Mouse (Mus musculus) myocyte (in vitro differentiated cells): ENCODE data around the gene Ccnd1. TPM values are rescaled to one million over a fixed set of nuclear protein-coding genes. Genes with fewer than 3 reads are reported as not detected.
"Not testable (repeated sequence)": the region's sequence is repeated elsewhere in the genome, so short reads cannot be mapped to it uniquely, and the experiment has no call there.

Source experiments
- H3K27me3 ChIP-seq: one replicate; pipeline ENCODE4 v1.6.1; 2011; ENCODE audit not compliant: control insufficient read depth, insufficient read depth, insufficient read length
- H3K36me3 ChIP-seq: one replicate; pipeline ENCODE4 v1.6.1; 2011; ENCODE audit not compliant: control insufficient read depth, insufficient read depth
- H3K4me2 ChIP-seq: one replicate; pipeline ENCODE4 v1.6.1; 2011; ENCODE audit warnings: low read depth, control low read depth
- H3K4me3 ChIP-seq: one replicate; pipeline ENCODE4 v1.5.1; 2011; ENCODE audit warnings: mild to moderate bottlenecking, control low read depth, moderate library complexity
- H3K79me2 ChIP-seq: one replicate; pipeline ENCODE4 v1.6.1; 2011; ENCODE audit not compliant: control insufficient read depth, insufficient read depth
- H3ac ChIP-seq: one replicate; pipeline ENCODE4 v1.6.1; 2011; ENCODE audit not compliant: control insufficient read depth, insufficient read length
- CEBPB ChIP-seq: IDR thresholded peaks from 2 replicates; pipeline ENCODE4 v1.6.1; 2011; ENCODE audit warnings: mild to moderate bottlenecking, moderate library complexity; ENCODE audit not compliant: poor library complexity, insufficient read depth, severe bottlenecking
- E2F4 ChIP-seq: IDR thresholded peaks from one replicate; pipeline ENCODE4 v1.6.1; 2011; ENCODE audit warnings: mild to moderate bottlenecking, control low read depth, moderate library complexity; ENCODE audit not compliant: insufficient read depth
- MAX ChIP-seq: IDR thresholded peaks from one replicate; pipeline ENCODE4 v1.6.1; 2011; ENCODE audit warnings: low read depth, mild to moderate bottlenecking, control low read depth
- MYOD1 ChIP-seq, 3 experiments: IDR thresholded peaks; one replicate each; pipeline ENCODE4 v1.6.1; 2011; ENCODE audit warnings: control low read depth in 2 of 3, low read depth in 2 of 3, mild to moderate bottlenecking in 2 of 3, moderate library complexity in 1 of 3; ENCODE audit not compliant: insufficient read length in 2 of 3, control insufficient read depth in 1 of 3
- MYOG ChIP-seq, 3 experiments: IDR thresholded peaks; one replicate each; pipeline ENCODE4 v1.6.1; 2011; ENCODE audit warnings: control low read depth in 2 of 3, low read depth in 2 of 3, mild to moderate bottlenecking in 2 of 3; ENCODE audit not compliant: insufficient read length in 2 of 3, control insufficient read depth in 1 of 3, insufficient read depth in 1 of 3
- POLR2A ChIP-seq: IDR thresholded peaks from one replicate; pipeline ENCODE4 v1.6.1; 2011; ENCODE audit warnings: low read depth, mild to moderate bottlenecking, control low read depth, moderate library complexity; ENCODE audit not compliant: insufficient read length
- POLR2AphosphoS2 ChIP-seq: IDR thresholded peaks from one replicate; pipeline ENCODE4 v1.6.1; 2011; ENCODE audit warnings: low read depth, control low read depth; ENCODE audit not compliant: insufficient read length
- REST ChIP-seq: IDR thresholded peaks from one replicate; pipeline ENCODE4 v1.6.1; 2011; ENCODE audit warnings: mild to moderate bottlenecking, control low read depth, moderate library complexity; ENCODE audit not compliant: insufficient read depth, insufficient read length
- SRF ChIP-seq: IDR thresholded peaks from one replicate; pipeline ENCODE4 v1.6.1; 2011; ENCODE audit warnings: low read depth; ENCODE audit not compliant: control insufficient read depth, insufficient read length
- TCF12 ChIP-seq: IDR thresholded peaks from one replicate; pipeline ENCODE4 v1.6.1; 2011; ENCODE audit warnings: mild to moderate bottlenecking, control low read depth; ENCODE audit not compliant: poor library complexity, insufficient read depth, severe bottlenecking
- TCF3 ChIP-seq: IDR thresholded peaks from one replicate; pipeline ENCODE4 v1.6.1; 2011; ENCODE audit warnings: low read depth, control low read depth; ENCODE audit not compliant: insufficient read length
- USF1 ChIP-seq: IDR thresholded peaks from one replicate; pipeline ENCODE4 v1.6.1; 2011; ENCODE audit warnings: low read depth, mild to moderate bottlenecking, control low read depth, moderate library complexity
- polyA plus RNA-seq: library from polyadenylated mRNA; unstranded; fragments of >200 nt; fragmentation: generic; extraction: Trizol; gene quantifications from one replicate; pipeline ENCODE4 v1.2.1, GENCODE M21; 2012; ENCODE audit warnings: missing spikeins

The Ccnd1 gene
- polyA plus RNA-seq, 1 experiment, result 36.6 TPM

- Histone ChIP-seq H3K79me2 (no peaks in the 10 kb centered on the region), H3K4me2 (peak overlapping the region; percentile 77), H3K27me3 (peaks cover 36% of the 10 kb centered on the region), H3ac (peak overlapping the region; percentile 4), H3K4me3 (peak overlapping the region; percentile 21), H3K36me3 (no peaks in the 10 kb centered on the region)
- TF ChIP-seq SRF (peak; percentile 17), REST (no peak), CEBPB (no peak), USF1 (no peak), MYOG (IDR thresholded peaks at IDR 0.05; ENCODE audit: control insufficient read depth in 1 of 3, insufficient read depth in 1 of 3, insufficient read length in 2 of 3, low read depth in 2 of 3) (peak in 1 of 3 experiments; percentile 16), POLR2A (peak; percentile 33), POLR2AphosphoS2 (no peak), TCF12 (no peak), MYOD1 (IDR thresholded peaks at IDR 0.05; ENCODE audit: control insufficient read depth in 1 of 3, insufficient read length in 2 of 3, low read depth in 2 of 3) (peak in 1 of 3 experiments; percentile 11)
Observed at GRCm38 (mm10) chr7:144895305-144896111, 44.2 kb downstream of the Ccnd1 start.

GRCm38 (mm10) chr7:144894706-144895105 is 45.0 kb downstream of the Ccnd1 start:
- Histone ChIP-seq H3ac (no peak overlapping the region), H3K79me2 (no peaks in the 10 kb centered on the region), H3K4me3 (peak overlapping the region; percentile 21), H3K36me3 (no peaks in the 10 kb centered on the region), H3K27me3 (peaks cover 41% of the 10 kb centered on the region), H3K4me2 (peak overlapping the region; percentile 77)
- TF ChIP-seq MAX, result no peak

GRCm38 (mm10) chr7:144894191-144894590 is 45.5 kb downstream of the Ccnd1 start:
- Histone ChIP-seq H3K36me3 (no peaks in the 10 kb centered on the region), H3K27me3 (peaks cover 46% of the 10 kb centered on the region), H3K79me2 (no peaks in the 10 kb centered on the region), H3ac (no peak overlapping the region), H3K4me3 (no peak overlapping the region), H3K4me2 (peak overlapping the region; percentile 77)
- TF ChIP-seq SRF (no peak), USF1 (no peak), POLR2A (no peak), MYOG (IDR thresholded peaks at IDR 0.05; ENCODE audit: control insufficient read depth in 1 of 3, insufficient read depth in 1 of 3, insufficient read length in 2 of 3, low read depth in 2 of 3) (no peak)

- Histone ChIP-seq H3K4me2 (no peak overlapping the region), H3K27me3 (peaks cover 40% of the 10 kb centered on the region), H3K4me3 (no peak overlapping the region), H3K79me2 (no peaks in the 10 kb centered on the region), H3ac (no peak overlapping the region), H3K36me3 (no peaks in the 10 kb centered on the region)
- no peak for TF ChIP-seq POLR2AphosphoS2
- TF ChIP-seq TCF12, result no peak
- TF ChIP-seq MAX, result no peak
- no peak for TF ChIP-seq MYOD1 (IDR thresholded peaks at IDR 0.05; ENCODE audit: control insufficient read depth in 1 of 3, insufficient read length in 2 of 3, low read depth in 2 of 3)
- TF ChIP-seq POLR2A, result no peak
- TF ChIP-seq MYOG (IDR thresholded peaks at IDR 0.05; ENCODE audit: control insufficient read depth in 1 of 3, insufficient read depth in 1 of 3, insufficient read length in 2 of 3, low read depth in 2 of 3), result no peak
- no peak for TF ChIP-seq E2F4
- no peak for TF ChIP-seq REST
- no peak for TF ChIP-seq SRF
- no peak for TF ChIP-seq TCF3
- TF ChIP-seq USF1, result no peak
- TF ChIP-seq CEBPB, result no peak
Observed at GRCm38 (mm10) chr7:144892322-144892721, 47.4 kb downstream of the Ccnd1 start.

GRCm38 (mm10) chr7:144891863-144892262 is 47.9 kb downstream of the Ccnd1 start:
- Histone ChIP-seq H3K36me3 (no peaks in the 10 kb centered on the region), H3K79me2 (no peaks in the 10 kb centered on the region), H3ac (no peak overlapping the region), H3K4me3 (no peak overlapping the region), H3K4me2 (no peak overlapping the region), H3K27me3 (peaks cover 35% of the 10 kb centered on the region)
- TF ChIP-seq CEBPB (no peak), SRF (no peak)

- H3K4me2 ChIP-seq, H3K36me3 ChIP-seq, H3K79me2 ChIP-seq, H3ac ChIP-seq, H3K4me3 ChIP-seq: not testable (repeated sequence)
- H3K27me3 ChIP-seq, result peaks cover 23% of the 10 kb centered on the region
Observed at GRCm38 (mm10) chr7:144890661-144891060, 49.1 kb downstream of the Ccnd1 start.
